Mouse (Mus musculus) MEL-GATA-1-ER (cell line): ENCODE measurements at regions not wholly inside any gene's neighbourhood (a gene's known extent, or its start where the extent isn't known, plus 50 kb on each side); places are given as distances from the start of the nearest gene placed in this dataset.
A peak's percentile ranks its signal among the peaks of the same experiment; 100 is the strongest.

Source experiments
- DNase-seq: peaks from one replicate; pipeline ENCODE4 v3.0.0-alpha.2; 2012; ENCODE audit warnings: low read depth; ENCODE audit errors: extremely low read depth

- no peak for DNase-seq
These were observed 223.5 kb upstream of the Mvb12b start for GRCm38 (mm10) chr2:34111286-34111685.

- no peak for DNase-seq
These were observed 222.8 kb upstream of the Mvb12b start for GRCm38 (mm10) chr2:34110582-34110981.

DNA sequence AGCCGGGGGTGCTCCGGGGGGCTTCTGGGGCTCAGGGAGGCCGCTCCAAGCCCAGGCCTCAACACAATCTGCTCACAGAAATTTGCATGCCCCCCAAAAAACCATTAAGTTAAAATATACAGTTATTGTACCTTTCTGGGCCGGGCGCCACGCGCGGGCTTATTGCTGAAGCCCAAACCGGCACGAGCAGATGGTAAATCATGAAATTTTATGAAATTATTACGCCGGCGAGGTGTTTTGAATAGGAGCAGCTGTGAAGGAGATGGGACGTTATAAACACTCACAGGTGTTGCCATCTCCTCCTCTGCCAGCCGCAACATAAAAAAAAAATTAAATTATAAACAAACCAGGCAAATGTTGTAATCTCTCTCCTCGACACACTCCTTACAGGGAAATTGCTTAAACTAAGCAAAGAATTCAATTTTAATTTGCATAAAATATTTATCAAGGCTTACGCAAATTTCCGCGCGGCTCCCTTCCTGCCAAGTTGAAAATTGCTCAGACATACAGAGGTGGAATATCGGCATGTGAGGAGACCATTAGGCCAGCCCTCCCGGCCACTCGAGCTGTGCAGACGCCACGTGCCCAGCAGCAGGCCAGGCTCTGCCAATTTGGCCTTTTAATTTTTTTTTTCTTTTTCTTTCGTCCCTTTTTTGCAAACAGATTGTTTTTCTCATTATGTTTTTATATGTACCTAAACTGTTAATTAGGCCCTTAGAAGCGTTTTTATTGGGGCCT lies 220.0 kb upstream of the Mvb12b start:
- DNase-seq, result no peak

DNA sequence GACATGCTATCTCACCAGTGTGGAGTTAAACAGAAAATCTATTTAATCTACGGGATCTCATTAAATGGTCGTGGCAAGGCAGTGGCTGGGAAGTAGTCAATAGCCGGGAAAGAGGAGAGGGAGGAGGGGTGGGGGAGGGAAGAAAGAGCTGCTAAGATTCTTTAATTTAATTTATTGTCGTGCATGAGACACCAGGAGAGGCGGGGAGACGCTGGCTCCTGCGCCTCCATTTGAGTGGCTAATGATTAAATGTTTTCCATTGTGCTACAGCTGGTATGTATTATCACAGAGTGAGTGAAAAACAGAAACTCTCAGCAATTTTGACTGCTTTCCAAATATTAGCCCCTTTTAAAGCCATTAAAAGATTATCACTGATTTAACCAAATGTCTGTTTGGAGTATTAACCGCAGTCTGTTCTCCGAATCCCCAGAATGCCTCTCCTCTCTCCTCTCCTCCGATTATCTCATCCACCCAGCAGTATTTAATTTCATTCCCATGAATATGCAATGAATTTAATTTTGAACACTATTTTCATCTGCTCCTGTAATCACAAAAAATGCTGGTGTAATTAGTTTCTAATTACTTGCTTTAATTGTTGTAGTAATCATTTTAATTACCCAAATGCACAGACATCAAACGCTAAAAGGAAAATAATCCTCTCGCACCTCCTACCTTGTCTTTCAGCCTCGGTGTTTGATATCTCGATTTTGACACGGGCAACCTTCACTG lies 219.3 kb upstream of the Mvb12b start:
- DNase-seq, result no peak

DNA sequence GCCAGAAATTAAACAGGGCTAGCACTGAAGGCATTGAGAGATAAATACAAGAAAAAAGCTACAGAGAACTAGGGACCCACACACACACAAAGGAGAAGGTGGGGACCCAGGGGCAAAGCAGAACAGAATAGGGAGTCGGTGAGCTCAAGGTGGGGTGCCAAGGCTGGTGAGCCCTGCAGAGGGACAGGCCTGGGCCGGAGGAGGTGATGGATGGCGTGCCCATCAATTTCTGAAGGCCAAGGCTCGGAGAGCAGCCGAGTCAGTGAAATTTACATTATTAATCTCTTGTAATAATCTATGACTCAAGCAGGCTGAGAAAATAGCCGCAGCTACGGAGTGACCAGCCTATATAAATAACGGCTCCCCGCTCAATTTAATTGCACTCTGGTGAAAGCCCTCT lies 218.5 kb upstream of the Mvb12b start:
- no peak for DNase-seq

- DNase-seq, result no peak
These were observed 217.7 kb upstream of the Mvb12b start for GRCm38 (mm10) chr2:34105271-34106051.

DNA sequence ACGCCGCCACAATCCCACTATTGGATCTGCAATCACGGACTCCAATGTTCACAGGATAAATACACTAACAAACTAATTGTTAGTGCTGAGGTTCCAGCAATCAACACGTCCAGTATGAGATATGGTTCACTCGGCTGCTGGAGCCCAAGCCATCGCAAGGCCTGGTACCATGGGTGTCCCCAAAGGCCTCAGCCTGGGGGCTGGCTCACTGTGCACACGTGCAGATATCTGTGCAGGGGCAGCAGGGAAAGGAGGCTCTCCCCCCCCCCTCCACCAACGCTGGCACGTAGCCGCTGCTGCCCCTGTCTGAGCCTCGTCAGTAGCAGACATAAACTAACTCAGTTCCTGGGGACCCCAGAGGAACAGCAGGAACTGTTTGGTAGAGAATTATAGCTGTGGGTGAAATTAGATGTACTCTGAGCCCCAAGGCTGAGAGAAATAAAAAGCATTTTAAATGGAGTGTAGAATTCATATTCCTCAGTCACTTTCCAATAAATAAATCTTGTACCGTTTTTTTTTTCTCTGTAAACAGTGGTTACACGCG lies 210.3 kb upstream of the Mvb12b start:
- no peak for DNase-seq

DNA sequence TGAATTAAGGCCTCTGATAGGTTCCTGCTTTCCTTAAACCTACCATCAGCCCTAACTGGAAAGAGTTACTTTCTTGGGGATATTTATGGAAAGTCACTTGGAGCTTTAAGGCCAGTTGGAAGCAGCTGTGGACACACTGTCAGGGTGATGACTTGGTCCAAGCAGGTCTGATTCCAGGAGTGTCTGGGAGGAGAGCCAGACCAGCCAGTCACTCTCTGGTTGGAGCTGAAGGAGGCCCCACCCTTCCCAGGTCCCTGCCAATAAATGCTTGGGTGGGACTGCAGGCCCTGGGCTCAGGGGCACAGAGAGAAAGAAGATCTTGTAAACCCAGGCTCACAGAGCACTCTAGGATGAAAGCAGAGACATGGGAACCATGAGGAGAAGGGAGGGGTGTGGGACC lies 208.8 kb upstream of the Mvb12b start:
- DNase-seq, result no peak

DNA sequence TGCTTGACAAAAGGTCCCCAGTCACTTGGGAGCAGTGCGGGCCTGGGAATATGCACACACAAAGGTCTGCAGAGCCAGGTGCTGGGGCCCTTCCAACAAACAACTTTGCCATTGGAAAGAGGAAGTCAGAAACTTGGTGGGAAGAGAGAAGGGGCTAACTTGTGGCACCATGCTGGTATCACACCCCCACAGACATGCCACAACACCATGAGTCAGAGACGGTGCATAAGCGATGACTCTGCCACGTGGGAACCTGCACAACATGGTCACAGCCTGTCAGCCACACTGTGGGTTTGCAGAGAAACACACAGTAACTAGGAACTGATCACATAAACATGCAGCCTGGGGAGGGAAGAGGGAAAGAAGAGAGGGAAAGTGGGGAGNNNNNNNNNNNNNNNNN lies 201.1 kb upstream of the Mvb12b start:
- DNase-seq, result peak; percentile 58

- DNase-seq, result no peak
These were observed 198.4 kb upstream of the Mvb12b start for GRCm38 (mm10) chr2:34086130-34086529.

DNA sequence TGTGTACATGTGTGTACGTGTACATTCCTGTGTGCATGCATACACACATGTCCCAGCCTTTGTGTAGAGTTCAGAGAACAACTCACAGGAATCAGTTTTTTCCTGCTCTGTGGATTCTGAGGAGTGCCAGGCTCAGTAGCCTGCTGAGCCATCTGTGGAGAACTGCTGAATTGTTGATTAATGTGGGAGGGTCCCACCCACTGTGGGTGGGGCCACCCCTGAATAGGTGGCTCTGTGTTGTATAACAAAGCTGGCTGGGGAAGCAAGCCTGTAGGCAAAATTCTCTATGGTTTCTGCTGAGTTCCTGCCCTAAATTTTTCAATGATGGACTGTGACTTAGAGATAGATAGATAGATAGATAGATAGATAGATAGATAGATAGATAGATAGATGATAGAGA lies 196.8 kb upstream of the Mvb12b start:
- no peak for DNase-seq

DNA sequence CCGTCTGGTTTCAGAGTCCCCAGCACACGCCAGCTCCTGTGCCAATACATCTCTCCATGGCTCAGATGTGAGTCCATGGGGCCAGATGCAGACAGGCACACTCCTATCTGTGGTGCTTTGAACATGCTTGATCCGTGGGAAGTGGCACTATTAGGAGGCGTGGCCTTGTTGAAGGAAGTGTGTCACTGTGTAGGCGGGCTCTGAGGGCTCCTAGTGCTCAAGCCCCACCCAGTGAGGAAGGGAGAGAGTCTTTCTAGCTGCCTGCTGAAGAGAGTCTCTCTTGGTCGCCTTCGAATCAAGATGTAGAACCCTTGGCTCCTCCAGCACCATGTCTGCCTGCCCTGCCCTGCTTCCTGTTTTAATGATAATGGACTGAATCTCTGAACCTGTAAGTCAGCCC lies 194.7 kb upstream of the Mvb12b start:
- DNase-seq, result peak; percentile 39

DNA sequence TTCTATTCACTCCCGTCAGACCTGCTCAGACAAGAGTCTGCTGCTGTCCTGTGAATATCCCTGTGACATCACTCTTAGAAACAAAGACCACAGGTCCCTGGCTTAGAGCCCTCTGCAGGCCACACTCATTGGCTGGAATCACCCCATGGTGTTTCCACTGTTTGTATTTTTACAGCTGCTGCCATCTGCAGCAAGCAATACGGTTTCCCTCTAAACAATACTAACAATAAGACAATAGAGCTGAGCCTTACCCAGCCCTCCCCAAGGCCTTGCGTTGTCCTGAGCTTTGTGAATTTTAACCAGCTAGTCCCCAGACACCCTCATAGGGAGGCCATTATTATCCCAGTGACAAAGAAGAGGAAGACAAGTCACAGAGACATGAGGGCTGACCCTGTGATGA lies 192.4 kb upstream of the Mvb12b start:
- no peak for DNase-seq

GRCm38 (mm10) chr2:34079282-34079681 lies 191.5 kb upstream of the Mvb12b start:
- no peak for DNase-seq

DNA sequence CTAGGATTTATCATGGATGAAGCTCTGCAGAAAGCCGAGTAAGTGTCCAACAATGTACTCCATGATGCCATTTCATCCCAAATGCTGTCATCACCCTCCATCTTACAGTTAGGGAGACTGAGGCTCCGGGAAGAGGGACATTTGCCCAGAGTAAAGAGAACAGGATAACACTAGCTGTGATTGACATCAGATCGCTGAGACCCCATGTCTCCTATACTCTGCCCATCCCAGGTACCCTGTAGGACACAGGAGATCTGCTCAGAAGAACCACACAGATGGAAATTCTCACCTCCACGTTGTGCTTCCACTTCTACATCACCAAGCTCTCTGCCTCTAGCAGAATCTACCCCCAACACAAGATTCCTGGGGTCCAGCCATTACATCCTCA lies 191.1 kb upstream of the Mvb12b start:
- DNase-seq, result no peak

- no peak for DNase-seq
These were observed 190.6 kb upstream of the Mvb12b start for GRCm38 (mm10) chr2:34078248-34078874.

GRCm38 (mm10) chr2:34076346-34076745 lies 188.6 kb upstream of the Mvb12b start:
- DNase-seq, result no peak

DNA sequence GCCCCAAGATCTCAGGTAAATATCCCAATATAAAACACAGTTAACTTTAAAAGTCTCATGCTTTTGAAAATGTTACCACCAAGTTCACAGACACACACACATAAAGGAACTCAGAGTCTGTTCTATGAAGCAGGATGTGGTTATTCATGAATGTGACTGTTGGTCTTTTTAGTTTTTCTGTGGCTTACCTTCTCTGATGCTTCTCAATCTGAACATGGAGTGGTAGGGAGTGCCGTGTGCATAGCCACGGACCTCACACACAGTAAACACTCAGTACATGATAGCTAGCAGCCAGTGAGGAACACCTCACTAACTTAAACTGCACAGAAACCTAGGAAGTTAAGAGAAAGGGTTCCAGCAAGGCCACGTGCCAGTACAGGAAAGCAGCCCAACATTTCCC lies 186.3 kb upstream of the Mvb12b start:
- no peak for DNase-seq

- DNase-seq, result no peak
These were observed 177.8 kb upstream of the Mvb12b start for GRCm38 (mm10) chr2:34065592-34065991.

DNA sequence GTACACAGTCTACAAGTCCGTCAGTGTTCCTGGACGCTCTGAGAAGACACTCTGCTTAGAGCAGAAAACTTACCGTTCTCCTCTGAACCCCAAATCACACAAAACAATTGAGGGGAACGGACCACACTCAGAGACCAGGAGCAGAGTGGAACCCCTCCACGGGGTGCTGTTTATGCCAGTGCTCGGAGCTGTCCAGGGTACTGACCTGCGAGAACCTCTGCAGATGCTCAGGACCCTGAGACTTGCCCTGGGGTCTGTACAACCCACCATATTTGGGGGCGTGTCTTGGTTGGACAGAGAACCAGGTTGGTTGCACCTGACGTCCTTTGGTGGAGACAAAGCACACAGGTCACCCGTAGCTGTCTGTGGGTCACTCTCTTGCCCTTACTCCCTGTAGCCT lies 177.3 kb upstream of the Mvb12b start:
- peak; percentile 16 for DNase-seq

DNA sequence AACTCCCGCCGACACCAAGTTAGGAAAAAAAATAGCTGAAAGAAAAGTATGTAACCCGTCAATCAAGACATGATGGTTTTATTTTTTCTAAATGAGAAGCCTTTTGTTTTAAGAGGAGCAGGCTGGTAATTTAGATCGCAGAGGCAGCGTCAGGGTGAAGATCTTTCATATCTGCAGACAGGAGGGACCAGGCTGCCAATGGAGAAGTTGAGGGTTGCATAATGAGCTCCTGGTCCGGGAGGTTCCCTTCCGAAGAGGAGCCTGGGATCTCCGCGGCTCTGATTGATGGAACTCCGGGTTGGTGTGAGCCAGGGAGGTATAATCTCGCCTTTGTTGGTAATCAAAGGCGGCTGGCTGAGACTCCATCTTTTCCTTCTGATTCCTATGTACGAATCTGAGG lies 168.8 kb upstream of the Mvb12b start:
- DNase-seq, result no peak

GRCm38 (mm10) chr2:34043064-34043463 lies 155.3 kb upstream of the Mvb12b start:
- no peak for DNase-seq
